Mouse (Mus musculus) MEL (cell line): Measurements from ENCODE around the gene Gucy1b2.

Source experiments
- CTCF ChIP-seq, 3 experiments: IDR thresholded peaks in 2 of 3; conservative IDR thresholded peaks in 1 of 3; 2 replicates each; pipeline ENCODE4 v1.5.1; 2011 to 2012; ENCODE audit warnings: low read length in 3 of 3, low read depth in 2 of 3, mild to moderate bottlenecking in 2 of 3, improper control_type of control experiment in 1 of 3, inconsistent platforms in 1 of 3, mixed read lengths in 1 of 3, moderate library complexity in 1 of 3; ENCODE audit not compliant: control insufficient read depth in 1 of 3, insufficient read depth in 1 of 3, poor library complexity in 1 of 3, severe bottlenecking in 1 of 3
- E2F4 ChIP-seq: IDR thresholded peaks from 2 replicates; pipeline ENCODE4 v1.6.1; 2011; ENCODE audit warnings: low read depth, low read length, improper control_type of control experiment, borderline replicate concordance
- MXI1 ChIP-seq: IDR thresholded peaks from 2 replicates; pipeline ENCODE4 v1.6.1; 2011; ENCODE audit warnings: mild to moderate bottlenecking, low read depth, low read length, improper control_type of control experiment
- MYB ChIP-seq: IDR thresholded peaks from 2 replicates; pipeline ENCODE4 v1.6.1; 2011; ENCODE audit warnings: mild to moderate bottlenecking, low read depth, low read length, improper control_type of control experiment
- POLR2A ChIP-seq, 2 experiments: IDR thresholded peaks; 2 replicates each; pipeline ENCODE4 v1.6.1; 2011 to 2012; ENCODE audit warnings: low read length in 2 of 2, mild to moderate bottlenecking in 2 of 2, control low read depth in 1 of 2, improper control_type of control experiment in 1 of 2, low read depth in 1 of 2, moderate library complexity in 1 of 2; ENCODE audit not compliant: control insufficient read depth in 1 of 2, insufficient read depth in 1 of 2, poor library complexity in 1 of 2
- POLR2AphosphoS2 ChIP-seq: IDR thresholded peaks from 2 replicates; pipeline ENCODE4 v1.6.1; 2011; ENCODE audit warnings: low read length, improper control_type of control experiment
- POLR2AphosphoS5 ChIP-seq: IDR thresholded peaks from 2 replicates; pipeline ENCODE4 v1.6.1; 2012; ENCODE audit warnings: low read depth, borderline replicate concordance, mild to moderate bottlenecking, inconsistent platforms, low read length, moderate library complexity, mixed read lengths
- TCF12 ChIP-seq: IDR thresholded peaks from 2 replicates; pipeline ENCODE4 v1.6.1; 2014; ENCODE audit warnings: low read depth, mild to moderate bottlenecking, inconsistent platforms, low read length, improper control_type of control experiment, moderate library complexity
- ZNF384 ChIP-seq: IDR thresholded peaks from 2 replicates; pipeline ENCODE4 v1.6.1; 2012; ENCODE audit warnings: low read depth, mild to moderate bottlenecking, inconsistent platforms, low read length, improper control_type of control experiment

- no peak for TF ChIP-seq TCF12
- TF ChIP-seq E2F4: no peak
- no peak for TF ChIP-seq ZNF384
- no peak for TF ChIP-seq POLR2AphosphoS5
- TF ChIP-seq CTCF (IDR thresholded peaks at IDR 0.05 in 2 of 3, conservative IDR thresholded peaks at IDR 0.05 in 1 of 3; ENCODE audit: control insufficient read depth in 1 of 3, insufficient read depth in 1 of 3, low read depth in 2 of 3, low read length in 3 of 3, poor library complexity in 1 of 3, severe bottlenecking in 1 of 3): peak; percentile 53 to 93 (median 84)
- no peak for TF ChIP-seq MYB
- no peak for TF ChIP-seq POLR2A (IDR thresholded peaks at IDR 0.05; ENCODE audit: control insufficient read depth in 1 of 2, insufficient read depth in 1 of 2, low read depth in 1 of 2, low read length in 2 of 2, poor library complexity in 1 of 2)
- TF ChIP-seq MXI1: no peak
- no peak for TF ChIP-seq POLR2AphosphoS2
Measured at GRCm38 (mm10) chr14:62457420-62458181, 1.5 kb upstream of the Gucy1b2 start.
